Mouse (Mus musculus) lung, postnatal 4 days (tissue): ENCODE measurements around the gene Hrk.

ENCODE experiments used
- DNase-seq, 2 experiments: peaks; one replicate each; pipeline ENCODE4 v3.0.0; 2021

The Hrk gene

GRCm38 (mm10) chr5:118167561-118167995 lies 3.1 kb downstream of the Hrk start:
- DNase-seq = no peak

DNA sequence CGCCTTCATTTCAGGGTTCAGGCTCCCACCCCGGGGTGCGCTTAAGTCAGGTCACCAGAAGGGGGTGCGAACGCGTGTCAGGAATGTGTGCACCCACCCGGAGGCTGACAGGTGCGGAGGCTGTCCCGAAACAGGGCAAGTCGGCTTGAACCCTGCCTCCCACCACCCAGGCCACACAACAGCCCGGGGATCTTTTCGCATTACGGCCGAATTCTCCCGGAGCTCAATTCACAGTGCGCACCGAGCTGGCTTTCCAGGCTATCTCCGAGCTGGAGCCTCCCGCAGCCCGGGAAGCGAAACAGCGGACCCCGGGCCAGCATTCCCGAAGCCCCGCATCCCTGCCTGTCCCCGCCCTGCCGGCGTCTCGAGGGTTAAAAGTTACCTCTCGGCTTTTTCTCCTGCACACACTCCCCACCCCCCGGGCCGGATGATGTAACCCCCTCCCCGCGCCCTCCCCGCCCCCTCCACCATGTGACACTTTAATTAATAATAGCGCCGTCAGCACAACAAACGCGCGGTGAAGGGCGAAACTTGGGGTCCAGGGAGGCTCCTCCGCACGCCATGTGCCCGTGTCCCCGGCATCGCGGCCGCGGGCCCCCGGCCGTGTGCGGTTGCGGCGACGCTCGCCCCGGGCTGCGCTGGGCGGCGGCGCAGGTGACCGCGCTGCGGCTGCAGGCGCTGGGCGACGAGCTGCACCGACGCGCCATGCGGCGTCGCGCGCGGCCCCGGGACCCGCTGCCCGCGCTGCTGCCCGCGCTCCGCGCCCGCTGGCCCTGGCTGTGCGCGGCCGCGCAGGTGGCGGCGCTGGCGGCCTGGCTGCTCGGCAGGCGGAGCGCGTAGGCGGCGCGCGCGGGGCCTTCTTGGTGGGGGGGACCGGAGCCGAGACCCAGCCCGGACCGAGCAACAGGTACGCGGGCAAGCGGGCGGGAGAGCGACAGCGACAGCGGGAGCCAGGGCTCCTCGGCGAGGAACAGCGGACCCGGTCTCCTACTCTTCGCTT lies 5.1 kb downstream of the Hrk start:
- no peak for DNase-seq

DNA sequence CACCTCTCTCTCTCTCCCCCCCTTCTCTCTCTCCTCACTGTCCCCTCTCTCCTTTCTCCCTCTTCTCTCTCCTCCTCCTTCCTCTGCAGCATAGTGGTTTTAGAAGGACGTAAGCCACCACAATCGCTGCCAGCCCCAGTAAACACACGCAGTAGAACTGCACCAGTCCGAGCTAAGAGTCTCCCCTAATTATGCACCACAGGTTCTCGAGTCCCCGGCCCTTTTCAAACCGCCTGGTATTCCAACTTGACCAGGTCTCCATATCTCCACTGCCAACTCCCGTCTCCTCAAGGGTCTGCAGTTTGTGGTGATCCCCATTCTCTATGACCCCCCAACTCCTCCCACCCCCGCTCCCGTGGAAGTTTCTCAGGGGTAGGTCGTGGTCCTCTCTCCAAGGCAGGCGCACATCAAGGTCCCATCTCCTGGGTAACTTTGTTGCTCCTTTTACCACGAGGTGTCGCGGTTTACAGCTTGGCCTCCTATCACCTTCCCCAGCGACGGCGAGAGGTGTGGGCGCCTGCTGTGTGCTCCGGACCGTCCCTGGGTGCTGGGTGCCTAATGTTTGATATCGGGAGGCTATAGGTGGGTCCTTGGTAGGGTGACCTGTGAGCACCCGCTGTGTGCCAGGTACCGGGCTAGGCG lies 6.6 kb downstream of the Hrk start:
- peak in 1 of 2 experiments; percentile 27 for DNase-seq

DNA sequence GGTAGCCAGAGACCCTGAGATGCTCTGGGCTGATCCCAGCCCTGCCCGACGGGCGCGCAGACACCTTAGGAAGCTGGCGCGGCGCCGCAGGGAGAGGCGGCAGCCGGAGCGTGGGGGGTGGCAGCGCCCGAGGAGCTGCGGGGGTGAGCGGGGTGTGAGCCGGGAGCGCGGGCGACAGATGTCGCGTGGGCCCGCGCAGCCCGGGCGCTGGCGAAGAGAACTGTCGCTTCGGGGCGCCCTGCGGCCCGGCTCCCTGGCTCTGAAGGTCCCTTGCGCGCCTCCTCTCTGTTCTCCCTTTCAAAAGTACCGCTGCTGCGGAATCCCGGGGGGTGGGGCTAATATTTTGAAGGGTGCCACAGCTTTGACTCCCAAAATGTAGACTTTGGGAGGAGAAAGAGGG lies 7.2 kb downstream of the Hrk start:
- no peak for DNase-seq

- DNase-seq = no peak
These were observed 7.8 kb downstream of the Hrk start for GRCm38 (mm10) chr5:118172078-118172723.

- DNase-seq = no peak
These were observed 10.0 kb downstream of the Hrk start for GRCm38 (mm10) chr5:118174310-118175009.

DNA sequence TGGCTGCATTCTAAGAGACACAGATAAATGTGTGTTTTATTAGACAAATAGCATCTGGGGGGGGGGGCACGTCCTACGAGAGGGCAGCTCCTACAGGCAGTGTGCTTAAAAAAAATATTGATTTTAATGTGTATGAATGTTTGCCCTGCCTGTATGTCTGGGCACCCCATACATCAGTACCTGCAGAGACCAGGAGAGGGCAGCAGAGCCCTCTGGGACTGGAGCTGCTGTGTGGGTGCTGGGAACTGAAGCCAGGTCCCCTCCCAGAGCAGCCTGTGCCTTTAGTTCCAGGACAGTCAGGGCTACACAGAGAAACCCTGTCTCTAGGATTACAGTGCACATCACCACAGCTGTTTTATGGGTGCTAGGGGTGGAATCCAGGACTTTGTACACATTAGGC lies 10.7 kb downstream of the Hrk start:
- no peak for DNase-seq

- DNase-seq = no peak
These were observed 13.2 kb downstream of the Hrk start for GRCm38 (mm10) chr5:118177640-118178039.

GRCm38 (mm10) chr5:118186903-118187633 lies 22.6 kb downstream of the Hrk start:
- DNase-seq = no peak

GRCm38 (mm10) chr5:118188356-118188755 lies 23.9 kb downstream of the Hrk start:
- DNase-seq = no peak

DNA sequence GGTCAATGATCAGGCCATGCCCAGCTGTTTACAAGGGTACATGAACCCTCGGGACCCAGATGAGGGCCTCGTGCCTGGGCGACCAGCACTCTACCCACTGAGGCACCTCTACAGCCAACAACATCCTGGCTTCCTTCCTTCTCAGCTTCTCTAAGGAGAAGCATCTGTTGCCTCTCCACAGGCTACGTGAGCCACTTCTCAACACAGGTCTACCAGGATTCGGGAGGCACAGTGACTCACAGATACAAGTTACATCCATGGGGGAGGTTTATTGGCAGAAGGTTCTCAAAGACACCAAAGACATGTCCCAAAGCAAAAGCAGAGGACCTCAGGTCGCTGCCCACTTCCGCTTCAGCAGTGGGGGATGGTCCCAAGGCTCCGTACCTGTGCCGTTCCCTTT lies 26.0 kb downstream of the Hrk start:
- no peak for DNase-seq

- no peak for DNase-seq
These were observed 27.8 kb downstream of the Hrk start for GRCm38 (mm10) chr5:118192221-118192620.

- no peak for DNase-seq
These were observed 33.0 kb downstream of the Hrk start for GRCm38 (mm10) chr5:118197421-118197820.

DNA sequence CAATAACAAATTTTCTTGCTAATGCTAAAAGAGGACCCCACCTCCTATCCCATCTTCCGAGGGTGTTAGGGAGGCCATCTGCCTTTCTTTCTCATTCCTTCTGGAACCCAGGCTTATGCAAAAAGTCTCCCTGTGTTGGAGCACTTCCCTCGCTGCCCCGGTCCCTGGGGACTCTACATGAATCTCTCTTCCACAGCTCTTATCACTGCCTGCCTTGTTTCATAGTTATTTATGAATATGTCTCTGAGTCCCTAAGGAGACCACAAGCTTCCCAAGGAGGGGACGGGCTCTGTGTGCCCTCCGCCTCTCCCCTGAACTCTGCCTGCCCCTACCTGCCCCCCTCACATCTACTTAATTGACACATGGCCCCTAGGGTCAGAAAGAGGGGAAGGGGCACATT lies 35.2 kb downstream of the Hrk start:
- DNase-seq = no peak

DNA sequence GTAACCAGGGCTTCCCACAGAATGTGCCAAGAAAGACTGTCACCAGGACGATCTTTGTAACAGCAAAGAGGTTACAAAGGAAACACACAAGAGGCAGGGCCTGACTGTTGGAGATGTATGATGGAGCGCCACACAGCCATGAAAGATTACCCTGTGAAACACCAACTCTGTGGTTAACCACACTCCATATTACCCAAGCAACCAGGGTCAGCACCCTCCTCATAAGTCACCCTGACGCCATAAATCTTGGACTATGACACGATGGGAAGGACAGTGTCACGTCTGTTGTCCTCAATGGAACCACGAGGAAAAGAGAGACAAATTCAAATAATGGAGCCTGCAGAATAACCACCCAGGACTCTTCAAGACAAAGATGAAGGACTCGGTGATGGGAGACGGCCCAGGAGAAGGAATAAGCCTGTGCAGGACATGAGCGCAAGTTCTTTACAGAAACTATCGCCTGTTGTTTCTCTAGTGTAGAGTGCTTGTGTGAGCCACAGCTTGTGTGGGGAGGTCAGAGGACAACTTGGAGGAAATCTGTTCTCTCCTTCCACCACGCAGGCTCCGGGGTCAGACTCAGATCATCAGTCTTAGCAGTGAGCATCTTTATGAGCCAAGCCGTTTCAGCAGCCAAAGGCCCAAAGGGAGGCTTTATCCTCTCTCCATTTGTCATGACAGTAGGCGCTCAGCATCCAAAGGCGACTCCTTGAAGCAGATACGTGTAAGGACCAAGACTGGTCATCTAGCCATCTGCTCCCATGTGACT lies 40.4 kb downstream of the Hrk start:
- no peak for DNase-seq

DNA sequence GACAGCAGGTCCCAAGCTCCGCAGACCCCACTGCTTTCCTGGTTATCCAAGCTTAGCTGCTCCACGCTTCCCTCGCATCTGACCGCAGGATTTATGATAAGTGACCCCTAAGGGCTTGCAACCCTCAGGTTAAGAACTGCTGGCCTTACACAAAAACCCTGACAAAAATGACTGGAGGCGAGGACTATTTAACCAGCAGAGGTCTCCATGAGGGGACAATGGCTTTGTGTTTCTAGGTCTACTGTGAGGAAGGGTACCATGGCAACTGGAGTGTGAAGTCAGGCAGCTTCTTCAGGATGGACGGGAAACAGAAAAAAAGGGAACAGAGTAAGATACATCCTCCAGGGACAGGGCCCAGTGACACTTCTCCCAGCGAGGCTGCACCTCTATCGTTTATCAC lies 41.4 kb downstream of the Hrk start:
- no peak for DNase-seq

GRCm38 (mm10) chr5:118214012-118214411 lies 49.6 kb downstream of the Hrk start:
- no peak for DNase-seq

DNA sequence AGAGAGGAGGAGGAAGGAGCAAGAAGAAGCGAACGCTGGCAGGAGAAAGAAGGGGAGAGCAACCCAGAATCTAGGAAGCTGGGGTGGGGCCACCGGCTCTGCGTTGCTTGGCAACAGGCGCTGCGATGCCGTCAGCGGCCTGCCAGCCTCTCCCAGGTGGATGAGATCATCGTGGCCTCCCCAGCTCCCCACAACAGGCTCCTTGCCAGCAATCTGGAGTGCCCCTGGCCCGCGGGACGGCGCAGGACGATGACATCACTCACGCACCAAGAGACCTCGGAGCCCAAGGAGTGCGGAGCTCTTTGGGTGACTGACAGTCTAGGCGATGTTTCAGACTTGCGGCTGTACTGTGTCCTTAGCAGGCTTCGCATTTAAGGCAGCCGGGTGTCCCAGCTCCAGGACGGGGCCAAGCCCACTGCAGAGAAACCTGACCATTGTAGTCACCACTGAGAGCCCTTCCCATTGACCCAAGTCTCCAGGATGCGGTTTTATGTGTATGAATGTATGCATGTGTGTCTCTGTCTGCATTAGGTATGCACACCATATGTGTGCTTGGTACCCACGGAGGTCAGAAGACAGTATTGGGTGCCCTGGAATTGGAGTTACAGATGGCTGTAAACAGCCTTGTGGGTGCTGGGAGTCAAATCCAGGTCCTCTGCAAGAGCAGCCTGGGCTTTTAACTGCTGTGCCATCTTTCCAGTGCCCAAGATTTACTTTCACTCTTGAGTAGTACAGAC lies 50.1 kb downstream of the Hrk start:
- DNase-seq = peak; percentile 87 to 90

DNA sequence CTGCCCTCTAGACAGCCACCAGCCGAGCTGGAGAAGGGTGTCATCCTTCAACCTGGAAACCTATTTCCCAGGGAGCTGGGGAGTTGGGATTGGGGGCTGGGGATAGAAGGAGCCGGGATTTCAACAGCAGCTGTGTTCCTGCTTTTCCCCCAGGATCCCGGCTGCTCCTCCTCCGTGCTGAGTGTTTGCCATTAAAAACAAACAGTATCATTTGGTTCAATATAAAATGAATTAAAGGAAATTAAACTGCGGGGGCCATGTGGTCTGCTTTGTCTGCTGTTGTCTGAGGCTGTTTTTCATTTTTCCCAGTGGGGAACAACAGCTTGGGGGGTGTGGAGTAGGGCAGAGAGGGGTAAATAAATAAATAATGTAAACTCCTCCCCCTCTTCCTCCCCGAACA lies 53.0 kb downstream of the Hrk start:
- DNase-seq = no peak

DNA sequence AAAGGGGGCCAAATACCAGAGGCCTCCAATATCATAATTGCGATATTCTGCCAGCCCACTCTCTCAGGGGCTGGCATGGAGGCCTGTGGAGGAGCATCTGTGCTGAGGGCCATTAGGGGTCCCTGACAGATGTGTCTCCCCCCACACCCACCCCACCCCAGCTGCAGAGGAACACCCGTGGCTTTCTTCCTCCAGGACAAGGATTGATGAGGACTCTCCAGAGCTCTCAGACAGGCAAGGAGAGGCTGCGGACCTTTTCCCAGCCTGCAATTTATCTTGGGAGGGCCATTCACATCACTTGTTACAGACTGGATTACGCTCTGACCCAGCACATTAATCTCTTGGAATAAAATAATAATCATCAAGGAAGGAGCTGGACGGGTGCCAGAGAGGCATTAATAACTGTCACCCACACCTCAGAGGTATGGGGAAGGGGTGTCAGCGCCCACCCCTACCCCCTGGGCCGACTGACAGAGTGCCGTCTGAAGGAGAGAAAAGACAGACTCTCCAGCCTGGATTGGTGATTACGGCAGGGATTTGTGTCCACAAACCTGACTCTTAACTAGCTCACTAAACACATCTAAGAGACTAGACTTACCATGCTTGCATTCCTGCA lies 58.8 kb downstream of the Hrk start:
- no peak for DNase-seq
